Comparison of ENCODE assay signal across 15 mouse cellular contexts in genomic region chr10:40457116-40457515, GRCm38 (mm10).
"Had no signal": no experiment of that assay in that cellular context is flagged by ENCODE, and none has a peak within 500 bp of the region (broad histone marks: within the 10 kb centered on the region; RNA-seq: fewer than 3 reads in every experiment).

No protein-coding gene starts in this region.

- H3K27me3 ChIP-seq: intestine, embryonic 15.5 days; limb, embryonic 12.5 days; liver, embryonic 15.5 days; lung, embryonic 15.5 days; midbrain, embryonic 12.5 days; neural tube, embryonic 13.5 days had no signal

- H3K9me3 ChIP-seq: intestine, embryonic 15.5 days; limb, embryonic 12.5 days; liver, embryonic 15.5 days; lung, embryonic 15.5 days; midbrain, embryonic 12.5 days; neural tube, embryonic 13.5 days had no signal

- ATAC-seq: intestine, embryonic 15.5 days; midbrain, embryonic 16.5 days had no signal

- H3K9ac ChIP-seq: intestine, embryonic 15.5 days; limb, embryonic 12.5 days; liver, embryonic 15.5 days; lung, embryonic 15.5 days; midbrain, embryonic 12.5 days; neural tube, embryonic 13.5 days had no signal

- H3K4me3 ChIP-seq: intestine, embryonic 15.5 days; limb, embryonic 12.5 days; liver, embryonic 15.5 days; lung, embryonic 15.5 days; midbrain, embryonic 12.5 days; neural tube, embryonic 13.5 days had no signal

- DNase-seq: kidney, postnatal 4 days; lung, postnatal 14 days; retina, postnatal 1 day; right cerebral cortex, postnatal 4 days; spleen, adult 18-20 months; thymus, adult 2 months; thymus, postnatal 25 days had no signal

- H3K4me1 ChIP-seq: intestine, embryonic 15.5 days; midbrain, embryonic 12.5 days; neural tube, embryonic 13.5 days had no signal

- H3K36me3 ChIP-seq: intestine, embryonic 15.5 days; lung, embryonic 15.5 days had no signal

- H3K4me2 ChIP-seq: intestine, embryonic 15.5 days; limb, embryonic 12.5 days; liver, embryonic 11.5 days; liver, embryonic 15.5 days; lung, embryonic 15.5 days; midbrain, embryonic 12.5 days; neural tube, embryonic 13.5 days had no signal

- H3K27ac ChIP-seq: intestine, embryonic 15.5 days; limb, embryonic 12.5 days; liver, embryonic 15.5 days; lung, embryonic 15.5 days; midbrain, embryonic 12.5 days; neural tube, embryonic 13.5 days had no signal
